Mouse (Mus musculus): Measurements from ENCODE around the gene Tnfrsf21. TPM values are rescaled to one million over a fixed set of nuclear protein-coding genes. Genes with fewer than 3 reads are reported as not detected.

Tnfrsf21 gene
- total RNA-seq, 2 experiments from 2014 or later: 115 to 120 TPM

DNA sequence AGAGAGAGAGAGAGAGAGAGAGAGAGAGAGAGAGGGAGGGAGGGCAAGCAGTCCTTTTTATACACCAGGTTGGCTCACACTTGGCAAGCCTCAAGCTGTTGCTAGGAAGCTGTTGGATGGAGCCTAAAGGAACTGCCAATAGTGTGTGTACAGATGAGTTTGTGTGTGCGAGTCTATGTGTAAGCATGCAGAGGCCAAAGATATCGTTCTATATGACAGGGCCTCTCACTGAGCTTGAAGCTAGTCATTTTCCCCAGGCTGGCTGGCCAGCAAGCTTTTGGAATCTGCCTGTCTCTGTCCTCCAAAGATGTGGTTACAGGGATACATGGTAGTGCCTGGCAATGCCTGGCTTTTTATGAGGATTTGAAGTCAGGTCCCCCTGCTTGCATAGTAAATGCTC is 104.7 kb downstream of the Tnfrsf21 start:
- peak in 1 of 2 experiments; percentile 33 for DNase-seq (ENCODE audit: extremely low spot score in 1 of 2, low spot score in 1 of 2)

DNA sequence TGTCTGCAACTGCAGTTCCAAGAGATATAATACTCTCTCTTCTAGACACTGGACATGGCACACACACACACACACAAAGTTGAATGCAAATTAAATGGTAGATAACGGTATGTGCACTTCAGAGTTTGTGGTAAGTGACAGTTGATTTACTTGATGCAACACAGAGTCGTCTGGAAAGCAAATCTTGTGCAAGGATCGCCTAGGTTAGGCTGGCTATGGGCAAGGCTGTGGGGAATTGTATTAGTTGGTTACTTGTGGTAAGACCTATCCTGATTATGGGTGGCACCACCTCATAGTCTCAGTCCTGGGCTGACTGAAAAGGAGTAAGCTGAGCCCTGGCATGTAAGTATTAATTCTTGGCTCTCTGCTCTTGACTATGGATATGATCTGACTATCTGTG is 112.0 kb downstream of the Tnfrsf21 start:
- DNase-seq (ENCODE audit: extremely low spot score in 1 of 2, low spot score in 1 of 2): no peak

DNA sequence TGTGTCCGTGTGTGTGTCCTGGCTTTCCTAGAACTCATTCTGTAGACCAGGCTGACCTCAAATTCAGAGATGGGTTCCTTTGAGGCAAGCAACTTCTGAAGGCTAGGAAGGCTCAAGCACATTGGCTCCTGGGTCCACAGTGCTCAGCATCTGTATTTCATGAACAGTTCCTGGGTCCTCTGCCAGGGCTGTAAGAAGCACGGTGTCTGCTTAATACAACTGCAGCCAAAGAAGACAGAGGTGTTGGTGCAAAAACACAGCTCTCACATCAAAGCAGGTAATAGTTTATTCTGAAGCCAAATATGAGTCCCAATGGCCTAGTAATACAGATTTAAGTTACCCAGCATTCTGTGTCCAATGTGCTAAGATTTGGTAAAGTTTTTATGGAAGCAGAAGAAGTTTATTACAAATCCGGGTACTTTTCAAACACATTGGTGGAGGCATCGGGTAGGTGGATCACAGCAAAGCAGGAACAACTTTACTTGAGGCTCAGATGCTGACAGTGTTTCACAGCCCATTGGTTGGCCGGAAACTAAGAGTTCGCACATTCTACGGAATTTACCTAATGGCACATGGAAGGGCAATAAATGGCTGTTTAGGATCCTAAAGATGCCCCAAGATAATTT is 112.7 kb downstream of the Tnfrsf21 start:
- no peak for DNase-seq (ENCODE audit: extremely low spot score in 1 of 2, low spot score in 1 of 2)

DNA sequence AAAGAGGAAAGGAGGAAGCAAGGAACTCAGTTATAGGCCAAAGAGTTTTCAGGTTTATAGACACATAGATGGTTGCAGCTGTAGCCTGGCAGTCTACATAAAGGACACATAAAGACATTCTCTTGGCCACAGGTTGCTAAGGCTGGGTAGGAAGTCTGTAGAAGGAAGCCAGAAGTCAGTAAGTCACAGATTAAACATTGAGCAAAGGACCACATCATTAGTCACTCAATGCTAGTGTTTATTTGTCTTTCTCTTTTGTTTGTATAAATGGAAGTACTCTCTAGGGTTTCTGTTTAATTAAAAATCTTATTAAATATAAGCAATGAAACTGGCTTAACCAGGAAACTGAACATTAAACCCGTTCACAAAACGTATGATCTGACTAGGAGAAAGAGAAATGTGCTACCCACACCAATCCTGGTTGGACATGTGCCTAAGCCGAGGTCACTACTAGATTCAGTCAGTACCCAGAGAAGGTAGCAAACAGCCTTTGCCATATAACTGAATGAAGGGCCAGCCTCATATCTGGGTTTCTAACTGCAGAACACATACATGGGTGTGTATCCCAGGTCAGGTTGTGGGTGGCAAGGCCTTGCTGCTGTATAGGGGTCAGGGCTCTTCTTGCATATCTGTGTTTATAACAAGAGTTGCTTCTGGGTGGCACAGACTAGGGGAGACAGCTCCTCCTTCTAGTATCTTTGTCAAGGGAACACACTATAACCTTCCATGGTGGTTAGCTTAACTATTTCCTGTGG is 113.9 kb downstream of the Tnfrsf21 start:
- no peak for DNase-seq (ENCODE audit: extremely low spot score in 1 of 2, low spot score in 1 of 2)

DNA sequence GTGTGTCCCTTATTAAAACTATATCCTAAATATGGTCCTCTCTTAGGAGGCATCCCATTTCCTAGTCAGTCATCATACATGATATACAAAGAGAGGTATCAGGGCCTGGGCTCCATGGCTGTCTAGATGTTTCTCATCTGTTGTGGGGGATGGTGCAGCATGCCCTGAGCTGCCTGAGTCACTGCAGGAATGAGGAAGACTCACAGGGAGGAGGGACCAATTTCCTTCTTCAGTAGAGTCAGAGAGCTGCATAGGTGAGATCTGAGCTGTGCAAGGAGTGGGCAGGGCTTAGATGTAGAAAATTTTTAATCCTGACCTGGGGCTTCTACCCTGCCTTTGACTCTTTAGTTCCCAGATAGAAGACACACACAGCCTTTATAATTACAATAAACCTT is 114.5 kb downstream of the Tnfrsf21 start:
- no peak for DNase-seq (ENCODE audit: extremely low spot score in 1 of 2, low spot score in 1 of 2)

GRCm38 (mm10) chr17:43132477-43132876 is 116.1 kb downstream of the Tnfrsf21 start:
- DNase-seq (ENCODE audit: extremely low spot score in 1 of 2, low spot score in 1 of 2): no peak

GRCm38 (mm10) chr17:43133106-43133505 is 116.8 kb downstream of the Tnfrsf21 start:
- DNase-seq (ENCODE audit: extremely low spot score in 1 of 2, low spot score in 1 of 2): no peak

DNA sequence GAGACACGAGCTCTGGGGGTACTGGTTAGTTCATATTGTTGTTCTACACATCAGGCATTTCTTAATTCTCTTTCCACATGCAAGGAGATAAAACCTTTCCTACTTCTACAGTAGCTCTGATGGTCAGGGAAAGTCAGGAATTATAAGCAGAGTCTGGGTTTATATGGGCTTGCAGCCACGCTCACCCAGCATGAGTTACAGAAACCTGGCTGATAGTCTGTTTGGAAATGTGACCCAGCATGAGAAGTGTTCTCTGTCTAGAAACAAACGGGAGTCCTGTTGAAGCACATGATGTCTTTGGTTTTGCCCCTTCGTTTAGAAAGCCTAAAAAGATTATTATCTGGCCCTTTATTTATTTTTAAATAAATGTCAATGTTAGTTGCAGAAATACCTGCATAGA is 118.6 kb downstream of the Tnfrsf21 start:
- no peak for DNase-seq (ENCODE audit: extremely low spot score in 1 of 2, low spot score in 1 of 2)

DNA sequence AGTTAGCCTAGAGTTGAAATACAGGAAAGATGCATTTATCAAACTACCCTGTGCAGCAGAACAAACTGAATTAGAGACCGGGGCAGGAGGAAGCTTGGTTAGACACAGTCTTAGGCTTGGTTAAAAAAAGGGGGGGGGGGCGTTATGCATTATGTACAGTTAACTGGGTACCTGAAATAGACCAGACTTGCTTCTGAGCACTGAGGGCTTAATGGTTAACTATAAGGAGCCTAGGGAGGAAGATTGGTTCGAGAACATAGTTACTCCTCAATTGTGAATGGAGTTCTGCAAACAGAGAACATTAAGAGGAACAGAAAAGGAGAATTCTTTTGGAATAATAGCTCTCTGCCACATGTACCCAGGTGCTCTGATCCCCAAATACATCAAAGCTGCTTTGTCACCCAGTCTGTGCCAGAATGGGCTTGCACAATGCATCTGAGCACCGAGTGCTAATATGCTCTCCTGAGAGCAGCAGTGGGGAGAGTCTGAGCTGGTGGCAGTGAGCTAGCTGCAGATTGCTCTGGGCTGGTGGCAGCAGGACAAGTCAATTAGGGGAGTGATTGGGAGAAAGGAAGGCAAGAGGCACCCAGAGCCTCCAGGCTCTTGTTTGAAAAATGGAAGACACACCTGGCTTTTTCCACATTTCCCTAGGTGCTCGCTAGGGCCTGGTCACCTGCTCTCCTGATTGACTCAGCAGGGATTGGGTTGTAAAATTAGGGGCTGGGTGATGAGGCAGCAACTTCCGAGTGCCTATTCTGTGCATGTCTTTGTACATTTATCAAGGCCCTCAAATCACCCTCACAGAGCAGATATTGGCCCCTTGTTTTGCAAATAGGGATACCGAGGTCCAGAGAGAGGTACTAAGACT is 119.3 kb downstream of the Tnfrsf21 start:
- DNase-seq (ENCODE audit: extremely low spot score in 1 of 2, low spot score in 1 of 2): no peak

- DNase-seq (ENCODE audit: extremely low spot score in 1 of 2, low spot score in 1 of 2): no peak
These were observed 120.4 kb downstream of the Tnfrsf21 start for GRCm38 (mm10) chr17:43136720-43137119.

DNA sequence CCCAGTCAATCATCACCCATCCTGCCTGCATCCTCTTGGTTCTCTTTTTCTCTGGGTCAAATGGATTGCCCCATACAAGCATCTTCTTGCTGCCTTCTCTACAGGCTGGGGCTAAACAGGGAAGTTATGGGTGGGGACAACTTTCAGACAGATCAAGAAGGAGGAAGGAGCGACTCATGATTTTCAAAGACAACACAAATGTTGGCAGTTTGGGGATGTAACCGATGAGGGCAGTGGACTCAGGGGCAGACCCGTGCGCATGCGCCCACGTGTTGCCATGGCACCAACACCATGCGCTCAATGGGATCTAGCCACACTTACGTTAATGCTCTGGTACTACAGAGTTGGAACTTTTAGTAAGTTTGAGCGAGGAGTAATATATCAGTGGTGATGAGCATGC is 121.5 kb downstream of the Tnfrsf21 start:
- DNase-seq (ENCODE audit: extremely low spot score in 1 of 2, low spot score in 1 of 2): no peak

GRCm38 (mm10) chr17:43138356-43138755 is 122.0 kb downstream of the Tnfrsf21 start:
- no peak for DNase-seq (ENCODE audit: extremely low spot score in 1 of 2, low spot score in 1 of 2)

Other genes with a start within 250 kb of the Tnfrsf21 start
- 10 to 100 TPM; 16.0 to 23.0 TPM for gene Cd2ap, start 139.9 kb upstream of the Tnfrsf21 start, total RNA-seq (2021)